Mouse (Mus musculus) cortical plate, adult 2 months (tissue): Measurements from ENCODE around the gene Gsg1l.

Experiments
- CTCF ChIP-seq: fragments of 200-500 bp; IDR thresholded peaks from 2 replicates; pipeline ENCODE4 v1.5.1; 2011; ENCODE audit warnings: mild to moderate bottlenecking, control low read depth, low read length; ENCODE audit not compliant: insufficient read depth; ENCODE audit errors: extremely low read depth
- POLR2A ChIP-seq: fragments of 200-500 bp; IDR thresholded peaks from 2 replicates; pipeline ENCODE4 v1.6.1; 2011; ENCODE audit warnings: mild to moderate bottlenecking, low read length, control low read depth; ENCODE audit not compliant: insufficient read depth; ENCODE audit errors: extremely low read depth

- TF ChIP-seq CTCF = no peak
- no peak for TF ChIP-seq POLR2A
Observed at GRCm38 (mm10) chr7:125832767-125833166, 249.4 kb downstream of the Gsg1l start.
